In genomic region chr3:36209776-36210555, GRCm38 (mm10) we compare ENCODE assay signal across 10 mouse cellular contexts. TPM values are rescaled to one million over a fixed set of nuclear protein-coding genes. Genes with fewer than 3 reads are reported as not detected.
DNase-seq lines count a peak whose midpoint lies in the region; ATAC-seq and TF ChIP-seq lines count a peak whose summit lies in the region.
"Had no signal": no experiment of that assay in that cellular context is flagged by ENCODE, and none has a peak within 500 bp of the region (broad histone marks: within the 10 kb centered on the region; RNA-seq: fewer than 3 reads in every experiment).

No protein-coding gene starts in this region.

- H3K4me1 ChIP-seq in heart, embryonic 11.5 days (ENCODE audit: control insufficient read depth, insufficient read depth, low read length): no peaks in the 10 kb centered on the region
- peaks cover 5% of the 10 kb centered on the region; the same call in 1 of the 2 replicates for H3K4me1 ChIP-seq in cortical plate, adult 2 months (ENCODE audit: control insufficient read depth, insufficient read depth, low read length)
- H3K4me1 ChIP-seq in hindbrain, embryonic 13.5 days (replicated peaks): no peaks in the 10 kb centered on the region
- H3K4me1 ChIP-seq in neural tube, embryonic 14.5 days (ENCODE audit: control insufficient read depth, insufficient read depth, low read length): no peaks in the 10 kb centered on the region

- no peaks in the 10 kb centered on the region for H3K36me3 ChIP-seq in heart, embryonic 11.5 days (ENCODE audit: control insufficient read depth, insufficient read depth, low read length)
- no peaks in the 10 kb centered on the region for H3K36me3 ChIP-seq in hindbrain, embryonic 13.5 days
- H3K36me3 ChIP-seq in neural tube, embryonic 14.5 days (ENCODE audit: control insufficient read depth, insufficient read depth, low read length): no peaks in the 10 kb centered on the region

- intact Hi-C loops in left cerebral cortex, postnatal 25 days (cut with DNase I): loop anchor here (1.0 kb wide), 2 partner anchors 232 to 286 kb away; no protein-coding TSS in a partner anchor

- no peak overlapping the region for H3K4me3 ChIP-seq in heart, embryonic 11.5 days (ENCODE audit: low read depth, low read length)
- no peak overlapping the region; the same call in 1 of the 2 replicates for H3K4me3 ChIP-seq in cortical plate, adult 2 months (ENCODE audit: insufficient read depth, low read length)
- no peak overlapping the region for H3K4me3 ChIP-seq in hindbrain, embryonic 13.5 days
- H3K4me3 ChIP-seq in neural tube, embryonic 14.5 days (ENCODE audit: low read depth, low read length): no peak overlapping the region

- no peak for ATAC-seq in heart, embryonic 11.5 days (replicated peaks; ENCODE audit: insufficient number of reproducible peaks, low FRiP score, low TSS enrichment)
- ATAC-seq in hindbrain, embryonic 13.5 days (ENCODE audit: low FRiP score): peak; percentile 78
- peak; percentile 85 for ATAC-seq in neural tube, embryonic 14.5 days (ENCODE audit: low read depth)

- no peaks in the 10 kb centered on the region for H3K27me3 ChIP-seq in heart, embryonic 11.5 days (ENCODE audit: control insufficient read depth, insufficient read depth, low read length)
- H3K27me3 ChIP-seq in hindbrain, embryonic 13.5 days: no peaks in the 10 kb centered on the region
- no peaks in the 10 kb centered on the region for H3K27me3 ChIP-seq in neural tube, embryonic 14.5 days (ENCODE audit: control insufficient read depth, insufficient read depth, low read length)

- H3K4me2 ChIP-seq in heart, embryonic 11.5 days: no peak overlapping the region
- H3K4me2 ChIP-seq in hindbrain, embryonic 13.5 days: no peak overlapping the region
- no peak overlapping the region for H3K4me2 ChIP-seq in neural tube, embryonic 14.5 days (ENCODE audit: low read depth, low read length)

- 62% methylated on average over 11 of the region's 11 CpGs for WGBS in heart, embryonic 11.5 days (ENCODE audit: insufficient replicate concordance)
- WGBS in hindbrain, embryonic 13.5 days: 67% methylated on average over 11 of the region's 11 CpGs
- 61% methylated on average over 11 of the region's 11 CpGs for WGBS in neural tube, embryonic 14.5 days

- peak; percentile 37; the same call in 1 of the 2 replicates for TF ChIP-seq CTCF in cortical plate, adult 2 months (IDR thresholded peaks at IDR 0.05; ENCODE audit: extremely low read depth, insufficient read depth, low read length)

- DNase-seq in heart, adult 8-10 months (ENCODE audit: low spot score): peak; percentile 19
- DNase-seq in MN1 (ENCODE audit: low spot score): peak; percentile 67
- DNase-seq in left cerebral cortex, postnatal 25 days (ENCODE audit: low spot score in 2 of 2): peak; percentile 72 to 80
- no peak for DNase-seq in spleen, postnatal 36 days (ENCODE audit: low spot score in 2 of 2)

- no peak for TF ChIP-seq POLR2A in cortical plate, adult 2 months (IDR thresholded peaks at IDR 0.05; ENCODE audit: extremely low read depth, insufficient read depth, low read length)

- H3K27ac ChIP-seq in heart, embryonic 11.5 days (ENCODE audit: low read depth, low read length): no peak overlapping the region
- H3K27ac ChIP-seq in cortical plate, adult 2 months (ENCODE audit: insufficient read depth, low read length): no peak overlapping the region
- no peak overlapping the region for H3K27ac ChIP-seq in hindbrain, embryonic 13.5 days
- H3K27ac ChIP-seq in neural tube, embryonic 14.5 days (ENCODE audit: low read depth, low read length): no peak overlapping the region

- H3K9ac ChIP-seq in heart, embryonic 11.5 days (ENCODE audit: low read depth, low read length): no peak overlapping the region
- no peak overlapping the region for H3K9ac ChIP-seq in hindbrain, embryonic 13.5 days
- H3K9ac ChIP-seq in neural tube, embryonic 14.5 days (replicated peaks; ENCODE audit: low read depth, low read length): no peak overlapping the region

- H3K9me3 ChIP-seq in heart, embryonic 11.5 days (replicated peaks; ENCODE audit: control insufficient read depth, low read length): no peaks in the 10 kb centered on the region
- no peaks in the 10 kb centered on the region for H3K9me3 ChIP-seq in hindbrain, embryonic 13.5 days
- H3K9me3 ChIP-seq in neural tube, embryonic 14.5 days (ENCODE audit: control insufficient read depth, low read length): no peaks in the 10 kb centered on the region

RNA-seq across cellular contexts. Expression of gene Qrfpr, which starts 12.1 kb away (rescaled TPM):
- not detected for total RNA-seq in heart, adult 8-10 months (2022)
- 0.14 TPM in 1 of 2 replicates, not detected in the other for polyA plus RNA-seq in heart, embryonic 11.5 days (2014; fragmentation: Nextera tagmentation; extraction: Ambion mirVana)
- 4.7 and 5.4 TPM in 2 replicates for polyA plus RNA-seq in cortical plate, adult 2 months (2012; rRNA removed)
- 0.39 and 0.55 TPM in 2 replicates for polyA plus RNA-seq in hindbrain, embryonic 13.5 days (2015; fragmentation: Nextera tagmentation; extraction: Ambion mirVana)
- 1 to 10 TPM; 5.4 to 6.7 TPM for total RNA-seq in left cerebral cortex, postnatal 25 days (2021)
- polyA plus RNA-seq in neural tube, embryonic 14.5 days (2014; fragmentation: Nextera tagmentation; extraction: Ambion mirVana): 1.3 and 2.5 TPM in 2 replicates
- polyA plus RNA-seq: large intestine, adult 2 months; small intestine, adult 2 months had no signal

RNA-seq across cellular contexts. Expression of gene D3Ertd254e, which starts 59.1 kb away (rescaled TPM):
- total RNA-seq in heart, adult 8-10 months (2022): 1 to 10 TPM; 3.0 to 4.7 (median 4.1) TPM
- 4.2 and 5.3 TPM in 2 replicates for polyA plus RNA-seq in heart, embryonic 11.5 days (2014; fragmentation: Nextera tagmentation; extraction: Ambion mirVana)
- polyA plus RNA-seq in cortical plate, adult 2 months (2012; rRNA removed): 5.9 TPM in 2 replicates
- 13.0 and 13.2 TPM in 2 replicates for polyA plus RNA-seq in hindbrain, embryonic 13.5 days (2015; fragmentation: Nextera tagmentation; extraction: Ambion mirVana)
- 10 to 100 TPM; 16.9 to 17.2 TPM for total RNA-seq in left cerebral cortex, postnatal 25 days (2021)
- polyA plus RNA-seq in neural tube, embryonic 14.5 days (2014; fragmentation: Nextera tagmentation; extraction: Ambion mirVana): 18.6 and 24.2 TPM in 2 replicates

Comparison
In these comparisons a context has a peak if more than half of its experiments do, and no peak if none do; other contexts are left out.
1. DNase-seq: peak in heart, adult 8-10 months (single experiment), MN1 (single experiment) and left cerebral cortex, postnatal 25 days (2 of 2); none in spleen, postnatal 36 days (0 of 2).